Mouse (Mus musculus): ENCODE measurements at regions not wholly inside any gene's neighbourhood (a gene's known extent, or its start where the extent isn't known, plus 50 kb on each side); places are given as distances from the start of the nearest gene placed in this dataset.

- DNase-seq (ENCODE audit: low read depth, low spot score): no peak
- TF ChIP-seq BHLHE40 (IDR thresholded peaks at IDR 0.05; ENCODE audit: borderline replicate concordance, low read depth, low read length) (no peak), CHD1 (IDR thresholded peaks at IDR 0.05; ENCODE audit: low read depth, low read length) (no peak), USF1 (IDR thresholded peaks at IDR 0.05; ENCODE audit: low read depth, low read length) (no peak), RCOR1 (IDR thresholded peaks at IDR 0.05; ENCODE audit: low read depth, low read length) (no peak), USF2 (IDR thresholded peaks at IDR 0.05; ENCODE audit: borderline replicate concordance in 1 of 2, insufficient read depth in 1 of 2, low read depth in 1 of 2, low read length in 2 of 2) (no peak), HCFC1 (IDR thresholded peaks at IDR 0.05; ENCODE audit: low read depth, low read length) (no peak)
- Histone ChIP-seq H3K9me3 (replicated peaks; ENCODE audit: insufficient read depth, low read length) (no peaks in the 10 kb centered on the region), H3K36me3 (ENCODE audit: control insufficient read depth in 1 of 2, insufficient read depth in 2 of 2, low read length in 2 of 2) (no peaks in the 10 kb centered on the region), H3K27ac (ENCODE audit: control insufficient read depth, low read depth, low read length) (no peak overlapping the region), H3K9ac (ENCODE audit: control insufficient read depth, low read depth, low read length, poor library complexity, severe bottlenecking) (no peak overlapping the region), H3K4me1 (ENCODE audit: control insufficient read depth in 1 of 2, insufficient read depth in 2 of 2, low read length in 2 of 2) (no peaks in the 10 kb centered on the region), H3K27me3 (ENCODE audit: control insufficient read depth in 1 of 2, insufficient read depth in 2 of 2, low read length in 2 of 2) (no peaks in the 10 kb centered on the region), H3K79me2 (ENCODE audit: control insufficient read depth, insufficient read depth, low read length, poor library complexity) (no peaks in the 10 kb centered on the region), H3K4me3 (ENCODE audit: control insufficient read depth in 1 of 2, insufficient read depth in 1 of 2, low read depth in 2 of 2, low read length in 2 of 2) (no peak overlapping the region)
Measured at GRCm38 (mm10) chr10:26520879-26521278, 145.1 kb upstream of the L3mbtl3 start.

GRCm38 (mm10) chr10:26525848-26526546, 150.2 kb upstream of the L3mbtl3 start:
- H3K9me3 ChIP-seq (replicated peaks; ENCODE audit: insufficient read depth, low read length): no peaks in the 10 kb centered on the region
- no peak overlapping the region for H3K9ac ChIP-seq (ENCODE audit: control insufficient read depth, low read depth, low read length, poor library complexity, severe bottlenecking)
- DNase-seq (ENCODE audit: low read depth, low spot score): no peak
- H3K4me3 ChIP-seq (ENCODE audit: control insufficient read depth in 1 of 2, insufficient read depth in 1 of 2, low read depth in 2 of 2, low read length in 2 of 2): no peak overlapping the region
- no peaks in the 10 kb centered on the region for H3K4me1 ChIP-seq (ENCODE audit: control insufficient read depth in 1 of 2, insufficient read depth in 2 of 2, low read length in 2 of 2)
- no peaks in the 10 kb centered on the region for H3K36me3 ChIP-seq (ENCODE audit: control insufficient read depth in 1 of 2, insufficient read depth in 2 of 2, low read length in 2 of 2)
- no peak overlapping the region for H3K27ac ChIP-seq (ENCODE audit: control insufficient read depth, low read depth, low read length)
- no peak for TF ChIP-seq NRF1 (IDR thresholded peaks at IDR 0.05; ENCODE audit: insufficient read depth, low read depth, low read length, poor library complexity, severe bottlenecking)
- H3K27me3 ChIP-seq (ENCODE audit: control insufficient read depth in 1 of 2, insufficient read depth in 2 of 2, low read length in 2 of 2): no peaks in the 10 kb centered on the region
- no peaks in the 10 kb centered on the region for H3K79me2 ChIP-seq (ENCODE audit: control insufficient read depth, insufficient read depth, low read length, poor library complexity)

GRCm38 (mm10) chr10:26540189-26540588, 164.4 kb upstream of the L3mbtl3 start:
- no peak overlapping the region for H3K4me3 ChIP-seq (ENCODE audit: control insufficient read depth in 1 of 2, insufficient read depth in 1 of 2, low read depth in 2 of 2, low read length in 2 of 2)
- TF ChIP-seq POLR2AphosphoS5 (IDR thresholded peaks at IDR 0.05; ENCODE audit: borderline replicate concordance, low read depth, low read length) (no peak), POLR2AphosphoS2 (IDR thresholded peaks at IDR 0.05; ENCODE audit: low read length) (no peak), ZNF384 (IDR thresholded peaks at IDR 0.05; ENCODE audit: low read depth, low read length) (peak; percentile 80), RAD21 (IDR thresholded peaks at IDR 0.05; ENCODE audit: low read depth, low read length) (peak; percentile 56), MAFK (IDR thresholded peaks at IDR 0.05; ENCODE audit: borderline replicate concordance, low read depth, low read length) (no peak), USF1 (IDR thresholded peaks at IDR 0.05; ENCODE audit: low read depth, low read length) (no peak), CTCF (IDR thresholded peaks at IDR 0.05 in 2 of 3, conservative IDR thresholded peaks at IDR 0.05 in 1 of 3; ENCODE audit: control insufficient read depth in 1 of 3, insufficient read depth in 1 of 3, low read depth in 2 of 3, low read length in 3 of 3, poor library complexity in 1 of 3, severe bottlenecking in 1 of 3) (peak in 1 of 3 experiments; percentile 52; a peak in 2 of 6 replicates), KAT2A (conservative IDR thresholded peaks at IDR 0.05; ENCODE audit: low read depth, low read length) (no peak), SIN3A (IDR thresholded peaks at IDR 0.05; ENCODE audit: low read length) (no peak), SMC3 (IDR thresholded peaks at IDR 0.05; ENCODE audit: low read depth, low read length) (peak; percentile 50), E2F4 (IDR thresholded peaks at IDR 0.05; ENCODE audit: borderline replicate concordance, low read depth, low read length) (no peak), ZC3H11A (IDR thresholded peaks at IDR 0.05; ENCODE audit: low read depth, low read length) (peak; percentile 30)
- no peak overlapping the region for H3K9ac ChIP-seq (ENCODE audit: control insufficient read depth, low read depth, low read length, poor library complexity, severe bottlenecking)
- no peaks in the 10 kb centered on the region for H3K4me1 ChIP-seq (ENCODE audit: control insufficient read depth in 1 of 2, insufficient read depth in 2 of 2, low read length in 2 of 2)
- H3K27ac ChIP-seq (ENCODE audit: control insufficient read depth, low read depth, low read length): no peak overlapping the region
- no peaks in the 10 kb centered on the region for H3K79me2 ChIP-seq (ENCODE audit: control insufficient read depth, insufficient read depth, low read length, poor library complexity)
- H3K9me3 ChIP-seq (replicated peaks; ENCODE audit: insufficient read depth, low read length): no peaks in the 10 kb centered on the region
- DNase-seq (ENCODE audit: low read depth, low spot score): peak; percentile 36
- H3K27me3 ChIP-seq (ENCODE audit: control insufficient read depth in 1 of 2, insufficient read depth in 2 of 2, low read length in 2 of 2): no peaks in the 10 kb centered on the region
- no peaks in the 10 kb centered on the region for H3K36me3 ChIP-seq (ENCODE audit: control insufficient read depth in 1 of 2, insufficient read depth in 2 of 2, low read length in 2 of 2)

Measured in MEL (cell line).